Mouse (Mus musculus) frontal cortex, adult (tissue): ENCODE measurements around the gene 3830406C13Rik.
"Not testable (repeated sequence)": the region's sequence is repeated elsewhere in the genome, so short reads cannot be mapped to it uniquely, and the experiment has no call there.

ENCODE experiments used
- ATAC-seq: cut with Nextera tagmentation; 2 replicates; pipeline ENCODE4 v1.9.2; 2017; ENCODE audit warnings: mild to moderate bottlenecking, moderate library complexity, mixed read lengths; ENCODE audit not compliant: low TSS enrichment

Gene 3830406C13Rik

DNA sequence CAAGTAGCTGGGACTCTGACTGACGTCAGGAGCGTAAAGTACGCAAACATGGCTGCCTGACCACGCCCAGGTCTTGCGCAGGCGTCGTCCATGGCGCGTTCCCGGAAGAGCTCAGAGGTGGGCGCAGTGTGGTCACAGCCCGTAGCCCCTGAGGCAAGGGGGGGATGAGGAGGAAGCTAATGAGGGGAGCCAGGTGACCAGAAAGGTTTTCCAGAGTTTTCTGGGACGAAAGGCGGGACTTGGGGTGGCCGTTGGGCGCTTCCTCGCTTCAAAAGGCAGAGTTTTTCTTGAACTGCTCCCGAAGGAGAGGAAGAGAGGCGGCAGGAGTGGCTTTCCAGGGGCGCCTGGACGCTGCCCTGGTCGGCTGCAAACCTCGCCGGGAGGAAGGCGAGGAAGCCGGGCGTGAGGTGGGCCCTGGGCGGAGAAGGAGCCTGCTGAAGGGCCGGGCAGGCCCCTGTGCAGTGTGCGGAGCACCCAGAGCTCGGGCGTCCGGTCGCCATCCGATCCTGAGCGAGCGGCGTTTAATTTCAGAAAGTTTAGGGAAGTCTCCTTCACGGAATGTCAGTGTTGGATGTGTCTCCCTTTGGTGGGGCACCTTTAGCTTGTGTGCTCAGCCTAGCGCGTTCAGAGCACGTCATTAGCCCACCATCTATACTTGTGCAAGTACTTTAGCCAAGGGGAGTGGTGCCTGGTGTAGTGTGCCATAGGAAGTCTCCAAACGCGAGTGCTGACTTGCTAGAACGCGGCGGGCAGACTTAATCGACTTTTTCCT lies at the start of gene 3830406C13Rik:
Gene 3830406C13Rik (plus strand): TSS at position 33 of the 772 bp plus-strand sequence.
- ATAC-seq, result peak; percentile 100

DNA sequence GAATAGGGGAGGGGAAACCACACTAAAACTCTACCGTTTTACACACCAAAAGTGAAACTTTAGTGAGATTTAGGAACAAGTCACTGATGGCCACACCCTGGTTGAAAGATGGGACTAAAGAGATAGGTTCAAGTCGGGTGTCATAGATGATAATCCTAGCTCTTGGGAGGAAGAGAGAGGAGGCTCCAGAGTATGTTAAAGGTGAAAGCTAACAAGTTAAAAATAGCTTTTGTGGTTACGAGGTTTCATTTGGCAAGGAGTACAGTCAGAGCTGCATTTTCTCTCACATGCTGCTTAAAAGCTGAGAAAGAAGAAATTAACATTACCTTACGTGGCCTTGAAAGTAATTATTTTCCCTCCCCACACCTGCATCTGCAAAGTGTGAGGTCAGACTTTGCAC lies 40.2 kb upstream of the 3830406C13Rik start:
- ATAC-seq, result no peak

DNA sequence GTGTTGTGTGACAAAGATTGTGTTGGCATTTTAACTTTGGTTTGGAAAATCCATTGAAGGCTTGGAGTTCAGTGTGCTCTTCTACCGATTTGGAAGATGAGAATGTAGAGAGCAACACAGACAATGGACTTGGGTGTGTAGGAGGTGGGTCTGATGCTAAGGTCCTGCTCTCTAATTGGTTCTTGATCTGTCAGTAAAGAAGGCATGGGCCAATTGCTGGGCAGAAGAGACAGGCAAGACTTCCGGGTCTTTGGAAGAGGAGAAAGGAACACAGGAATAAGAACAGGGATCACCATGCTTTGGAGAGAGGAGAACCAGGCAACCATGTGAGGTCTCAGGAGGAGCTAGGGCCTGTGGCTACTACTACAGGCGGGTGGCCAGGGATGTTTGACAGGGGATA lies 7.9 kb upstream of the 3830406C13Rik start:
- no peak for ATAC-seq

DNA sequence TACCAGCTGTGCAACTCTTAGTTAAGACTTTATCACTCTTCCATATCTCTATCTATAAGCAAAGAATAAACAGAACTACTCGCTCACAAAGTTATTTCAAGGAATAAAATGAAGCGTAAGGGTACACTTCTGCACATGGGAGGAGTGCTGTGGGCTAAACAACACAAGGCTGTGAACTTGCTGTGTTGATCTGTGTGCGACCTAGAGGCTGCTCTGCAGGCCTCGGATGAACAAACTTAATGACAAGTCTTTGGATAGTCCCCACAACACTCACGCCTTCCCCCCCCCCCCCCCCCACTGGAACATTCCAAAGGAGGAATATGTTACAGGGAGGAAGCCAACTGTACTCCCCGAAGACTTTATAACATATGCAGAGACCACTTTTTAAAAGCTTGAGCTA lies 332 bp upstream of the 3830406C13Rik start, which contains the start of gene Gm49355:
Gene Gm49355 (plus strand): TSS at position 336 of the 400 bp plus-strand sequence.
- ATAC-seq, result no peak

DNA sequence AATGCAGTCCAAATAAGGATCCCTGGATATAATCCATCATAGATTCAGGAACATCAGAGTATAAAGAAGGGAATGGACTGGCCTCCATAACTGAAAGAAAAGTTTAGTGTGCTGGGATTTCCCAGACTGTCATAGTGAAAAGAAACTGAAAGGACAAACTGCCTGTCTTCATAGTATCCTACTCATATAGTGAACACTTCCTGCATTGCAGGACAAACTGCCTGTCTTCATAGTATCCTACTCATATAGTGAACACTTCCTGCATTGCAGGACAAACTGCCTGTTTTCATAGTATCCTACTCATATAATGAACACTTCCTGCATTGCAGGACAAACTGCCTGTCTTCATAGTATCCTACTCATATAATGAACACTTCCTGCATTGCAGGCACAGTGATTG lies 5.8 kb downstream of the 3830406C13Rik start:
- not testable (repeated sequence) for ATAC-seq

DNA sequence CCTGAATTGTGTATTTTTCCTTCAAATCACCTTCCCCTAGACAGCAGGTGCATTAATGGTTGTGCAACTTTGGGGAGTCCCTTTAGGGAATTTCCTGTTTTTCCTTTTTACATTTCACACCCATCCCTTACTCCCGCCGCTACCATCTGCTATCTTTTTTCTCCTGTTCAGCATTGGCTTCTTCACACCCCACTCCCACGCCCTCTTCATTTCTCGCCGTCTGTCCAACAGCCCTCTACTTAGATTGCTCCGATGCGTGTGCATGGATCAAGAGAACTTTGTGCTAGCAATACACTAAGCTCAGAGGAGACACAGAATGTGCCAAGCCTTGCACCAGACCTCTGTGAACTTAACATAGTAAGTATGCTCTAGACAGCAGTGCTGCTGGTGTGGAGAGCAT lies 12.4 kb downstream of the 3830406C13Rik start:
- peak; percentile 94 for ATAC-seq

DNA sequence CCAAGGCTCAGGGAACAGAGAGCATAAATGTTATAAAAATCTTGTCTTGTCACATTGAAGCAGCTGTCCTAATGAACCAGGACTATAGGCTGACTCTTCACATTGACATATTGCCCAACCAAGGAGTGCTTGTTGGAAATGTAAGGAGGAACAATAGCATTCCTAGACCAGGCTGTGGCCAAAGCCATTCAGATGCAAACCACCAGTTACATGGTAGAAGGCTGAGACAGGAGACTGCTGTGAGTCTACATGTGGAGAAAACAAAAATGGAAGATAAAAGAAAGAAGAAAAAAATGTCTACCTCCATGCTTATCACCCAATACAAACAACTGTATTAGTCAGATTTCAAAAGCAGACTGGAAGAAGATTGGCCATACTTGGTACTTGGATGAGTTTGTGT lies 15.2 kb downstream of the 3830406C13Rik start:
- ATAC-seq, result no peak

DNA sequence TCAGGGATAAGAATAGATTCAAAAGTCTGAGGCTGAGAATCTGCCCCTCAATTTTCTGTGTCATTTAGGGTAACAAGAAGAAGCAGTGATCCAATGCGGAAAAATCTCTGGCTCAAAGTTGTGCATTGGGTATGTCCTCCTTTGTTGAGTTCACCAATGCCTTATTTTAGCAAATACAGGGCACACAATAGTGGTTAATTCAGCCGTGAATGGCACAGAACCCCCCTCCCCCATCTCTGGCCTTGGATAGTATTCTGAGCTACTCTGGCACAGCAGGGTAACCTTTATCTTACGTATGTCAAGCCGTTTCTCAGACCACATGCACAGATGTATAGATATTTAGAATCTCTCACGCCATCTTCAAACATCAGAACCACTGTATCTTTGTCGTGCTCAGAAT lies 15.7 kb downstream of the 3830406C13Rik start:
- no peak for ATAC-seq

DNA sequence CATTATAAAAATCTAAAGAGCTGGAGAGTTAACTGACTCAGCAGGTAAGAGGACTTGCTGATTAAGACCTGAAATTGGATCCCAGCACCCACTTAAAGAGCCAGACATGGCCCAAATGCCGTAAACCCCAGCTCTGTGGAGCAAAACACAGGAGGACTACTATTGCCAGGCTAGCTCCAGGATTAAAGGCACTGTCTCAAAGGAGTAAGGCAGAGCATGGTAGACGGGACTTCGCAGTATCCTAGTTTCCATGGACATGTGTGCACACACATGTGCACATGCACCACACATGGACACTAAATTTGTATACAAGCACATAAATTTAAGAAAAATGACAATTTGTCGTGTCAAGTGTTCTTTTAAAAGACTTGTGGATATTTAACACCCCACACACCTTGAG lies 16.3 kb downstream of the 3830406C13Rik start:
- ATAC-seq, result no peak

DNA sequence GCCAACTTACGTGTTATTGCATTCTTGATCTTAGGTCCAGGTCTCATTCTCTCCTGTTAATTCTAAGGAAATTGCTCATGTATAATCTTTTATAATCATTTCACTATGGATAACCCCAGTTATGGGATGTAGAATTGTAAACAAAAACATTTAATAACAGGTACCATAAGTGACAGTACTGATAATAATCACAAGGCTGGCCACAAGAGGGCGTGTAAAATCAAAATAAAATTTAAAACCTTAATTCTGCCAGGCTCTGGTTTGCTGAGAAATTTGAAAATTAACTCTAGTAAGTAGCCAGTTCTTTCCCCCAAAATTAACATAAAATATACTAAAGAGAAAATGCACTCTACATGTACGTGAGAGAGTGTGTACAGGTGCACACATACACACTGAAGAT lies 16.7 kb downstream of the 3830406C13Rik start:
- no peak for ATAC-seq

DNA sequence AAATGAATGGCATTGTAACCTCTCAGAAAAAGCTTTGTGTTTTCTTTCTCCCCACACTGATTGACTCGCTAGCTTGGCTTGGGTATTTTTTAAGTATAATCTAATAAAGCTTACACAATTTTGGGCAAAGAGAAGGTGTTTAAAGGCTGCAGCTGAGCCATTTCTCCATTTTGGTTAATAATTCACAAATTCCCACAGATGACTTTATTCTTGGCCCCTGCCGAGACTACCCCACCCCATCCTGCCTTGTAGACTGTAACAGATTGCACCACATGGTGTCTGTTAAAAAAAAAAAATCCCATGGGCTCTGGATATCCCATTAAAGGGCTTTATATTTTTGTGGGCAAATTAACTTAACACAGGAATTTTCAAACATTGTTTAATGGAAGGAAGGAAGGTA lies 19.1 kb downstream of the 3830406C13Rik start:
- no peak for ATAC-seq

DNA sequence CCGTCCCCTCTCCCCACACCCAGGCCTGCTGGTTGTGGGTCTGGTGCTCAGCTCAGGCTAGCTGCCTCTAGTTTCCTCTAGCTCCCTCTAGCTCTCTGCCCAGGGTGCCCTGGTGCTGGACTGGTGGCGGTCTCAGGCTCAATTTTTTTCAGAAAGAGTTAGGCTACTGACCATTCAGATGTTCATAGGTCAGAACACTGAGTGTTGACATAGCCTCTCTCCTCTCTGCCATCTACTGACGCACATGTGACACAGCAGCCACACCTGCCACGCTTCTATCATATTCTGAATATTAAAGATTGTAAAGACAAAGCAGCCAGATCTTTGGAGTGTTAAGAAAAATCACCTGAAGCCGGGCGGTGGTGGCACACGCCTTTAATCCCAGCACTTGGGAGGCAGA lies 49.6 kb downstream of the 3830406C13Rik start:
- no peak for ATAC-seq

DNA sequence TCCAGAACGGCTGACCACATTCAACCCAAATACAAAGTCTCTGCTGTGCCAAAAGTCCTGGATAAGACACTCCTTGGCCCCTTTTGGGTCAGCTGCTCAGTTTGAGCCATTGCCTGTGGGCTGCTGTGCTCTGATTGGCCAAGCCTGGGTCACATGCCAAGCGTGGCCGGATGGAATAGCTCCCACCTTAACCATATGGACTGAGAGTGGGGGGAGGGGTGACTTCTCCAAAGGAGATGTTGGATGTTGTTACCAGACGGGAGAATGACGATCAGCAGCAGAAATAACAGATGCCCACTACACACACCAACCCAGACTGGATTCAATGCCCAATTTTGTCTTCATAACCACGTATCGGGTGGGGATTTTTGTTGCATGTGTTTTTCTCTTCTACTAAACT lies 51.0 kb downstream of the 3830406C13Rik start:
- ATAC-seq, result no peak

DNA sequence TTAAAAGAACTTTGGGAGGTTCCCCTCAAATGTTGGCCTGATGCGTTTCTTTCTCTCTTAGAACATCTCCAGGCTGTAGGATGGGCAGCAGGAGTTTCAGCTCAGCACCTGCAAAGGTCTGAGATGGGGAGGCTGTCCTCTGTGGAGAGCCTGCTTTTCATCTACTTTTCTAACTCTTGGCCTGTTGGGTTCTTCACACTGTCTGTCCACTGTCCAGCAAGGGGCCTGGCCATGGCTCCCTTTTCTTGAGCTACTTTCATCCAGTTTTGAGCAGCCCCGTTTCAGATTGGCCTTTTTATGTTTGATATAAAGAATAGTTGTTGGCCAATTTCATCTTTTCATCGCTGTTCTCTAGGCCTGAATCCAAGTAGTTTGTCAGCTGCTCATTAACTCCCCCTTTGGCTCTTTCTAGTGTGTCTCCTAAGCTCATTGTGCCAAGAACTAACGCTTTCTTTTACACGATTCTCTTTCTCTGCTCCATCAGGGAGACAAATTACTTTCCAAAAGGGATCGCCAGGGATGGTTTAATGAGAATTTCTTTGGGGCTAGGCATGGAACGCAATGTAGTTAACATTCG lies 53.5 kb downstream of the 3830406C13Rik start:
- ATAC-seq, result peak; percentile 32; the same call in 1 of the 2 replicates

DNA sequence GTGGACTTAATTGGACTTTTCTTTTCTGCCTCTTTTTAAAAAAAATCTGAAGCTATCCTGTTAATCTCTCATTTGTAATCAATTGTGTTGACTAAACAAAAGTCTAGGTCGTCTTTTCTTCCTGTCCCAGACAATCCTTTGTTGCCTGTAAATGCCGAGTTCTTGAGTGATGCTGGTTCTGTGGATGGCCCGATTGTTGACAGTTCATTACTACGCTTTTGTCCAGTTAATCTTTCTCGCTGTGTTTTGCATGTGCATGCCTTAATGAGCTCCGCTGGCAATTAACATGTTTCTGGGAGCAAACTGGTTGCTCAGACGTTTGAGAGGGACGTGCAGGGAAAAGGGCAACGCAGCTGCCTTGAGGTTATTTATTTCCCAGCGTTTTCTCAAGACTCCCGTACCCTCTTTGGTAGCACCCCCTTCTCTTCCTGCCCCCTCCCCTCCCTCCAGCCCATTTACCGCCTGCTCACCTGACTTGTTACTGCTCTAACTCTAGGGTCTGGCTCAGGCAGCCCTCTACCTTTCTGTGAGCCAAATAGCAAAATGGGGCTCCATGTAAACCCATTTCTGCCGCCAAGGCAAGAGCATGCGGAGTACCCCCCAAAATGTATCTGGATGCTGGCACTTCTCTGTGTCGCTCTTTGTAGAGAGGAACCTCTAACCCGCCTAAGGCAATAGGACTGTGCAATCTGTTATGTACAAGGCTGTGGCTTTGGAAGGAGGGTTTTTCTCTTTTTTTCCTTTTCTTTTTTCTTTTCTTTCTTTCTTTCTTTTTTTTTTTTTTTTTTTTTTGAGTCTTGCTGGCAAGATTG lies 54.2 kb downstream of the 3830406C13Rik start:
- ATAC-seq, result peak; percentile 10; the same call in 1 of the 2 replicates

DNA sequence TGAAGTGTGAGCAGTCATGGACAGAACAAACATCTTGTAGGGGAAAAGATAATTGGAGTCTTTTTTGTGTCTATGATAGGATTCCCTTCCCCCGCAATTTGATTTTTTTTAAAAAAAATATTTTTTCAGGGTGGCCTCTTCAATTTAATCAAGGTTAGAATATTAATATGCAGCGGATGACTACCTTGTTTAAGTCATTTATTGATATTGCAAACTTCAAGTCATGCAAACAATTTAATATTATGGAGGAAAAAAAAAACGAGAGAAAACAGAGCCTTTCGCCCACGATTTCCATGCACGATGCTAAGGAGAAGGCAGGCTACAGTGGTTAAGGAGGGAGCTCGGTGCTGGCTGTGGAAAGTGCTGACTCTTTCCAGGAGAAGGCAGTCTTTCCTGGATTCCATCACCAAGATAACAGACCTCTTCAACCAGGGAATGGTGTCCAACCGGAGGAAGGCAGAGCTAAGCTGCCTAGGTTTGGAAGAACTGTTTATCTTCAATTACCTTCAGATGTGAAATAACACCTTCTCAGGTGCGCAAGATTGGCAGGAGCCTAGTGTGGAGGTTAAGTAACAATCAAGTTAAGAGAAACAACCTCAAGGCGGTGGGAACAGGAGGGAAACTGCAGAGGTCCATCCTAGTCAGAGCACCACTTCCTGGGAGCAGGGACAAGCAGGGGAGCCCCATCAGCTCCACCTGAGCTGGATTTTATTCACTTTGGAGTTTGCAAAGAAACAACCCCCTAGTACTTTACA lies 55.0 kb downstream of the 3830406C13Rik start:
- ATAC-seq, result no peak

DNA sequence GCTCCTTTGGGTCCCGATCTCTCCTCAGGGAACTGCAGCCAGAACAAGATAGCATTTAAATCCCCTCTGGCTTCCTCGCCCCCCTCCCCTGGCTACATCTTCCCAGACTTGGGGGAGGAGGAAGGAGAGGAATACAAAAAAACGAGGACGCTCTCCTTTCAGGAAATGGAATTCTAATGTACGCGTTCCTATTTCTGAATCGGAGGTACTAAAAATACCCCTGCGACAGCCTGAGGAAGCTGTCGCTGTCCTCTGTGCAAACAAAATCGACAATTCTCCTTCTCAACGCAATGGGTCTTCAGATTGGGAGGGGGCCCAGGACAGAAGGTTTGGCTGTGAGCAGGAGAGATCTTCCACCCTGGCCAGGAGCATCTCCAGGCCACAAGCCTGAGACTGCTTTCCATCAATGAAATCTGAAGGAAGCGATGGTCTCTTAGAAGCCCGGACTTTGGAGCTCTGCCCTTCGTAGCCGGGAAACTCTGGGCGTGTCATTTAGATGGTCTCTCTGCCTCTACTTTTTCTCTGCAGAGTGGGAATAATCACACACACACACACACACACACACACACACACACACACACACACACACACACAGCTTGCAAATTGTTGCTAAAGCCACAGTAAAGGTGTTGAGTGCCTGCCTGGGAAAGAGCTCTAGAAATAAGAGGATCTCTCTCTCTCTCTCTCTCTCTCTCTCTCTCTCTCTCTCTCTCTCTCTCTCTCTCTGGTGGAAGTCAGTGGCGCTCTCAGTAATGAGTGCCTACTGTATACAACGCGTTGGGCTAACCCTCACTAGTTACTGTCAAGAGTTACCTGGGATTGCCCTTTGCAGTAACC lies 56.5 kb downstream of the 3830406C13Rik start:
- 0 out of 2 replicates have a peak, but pooled peaks have one; percentile 10 for ATAC-seq

DNA sequence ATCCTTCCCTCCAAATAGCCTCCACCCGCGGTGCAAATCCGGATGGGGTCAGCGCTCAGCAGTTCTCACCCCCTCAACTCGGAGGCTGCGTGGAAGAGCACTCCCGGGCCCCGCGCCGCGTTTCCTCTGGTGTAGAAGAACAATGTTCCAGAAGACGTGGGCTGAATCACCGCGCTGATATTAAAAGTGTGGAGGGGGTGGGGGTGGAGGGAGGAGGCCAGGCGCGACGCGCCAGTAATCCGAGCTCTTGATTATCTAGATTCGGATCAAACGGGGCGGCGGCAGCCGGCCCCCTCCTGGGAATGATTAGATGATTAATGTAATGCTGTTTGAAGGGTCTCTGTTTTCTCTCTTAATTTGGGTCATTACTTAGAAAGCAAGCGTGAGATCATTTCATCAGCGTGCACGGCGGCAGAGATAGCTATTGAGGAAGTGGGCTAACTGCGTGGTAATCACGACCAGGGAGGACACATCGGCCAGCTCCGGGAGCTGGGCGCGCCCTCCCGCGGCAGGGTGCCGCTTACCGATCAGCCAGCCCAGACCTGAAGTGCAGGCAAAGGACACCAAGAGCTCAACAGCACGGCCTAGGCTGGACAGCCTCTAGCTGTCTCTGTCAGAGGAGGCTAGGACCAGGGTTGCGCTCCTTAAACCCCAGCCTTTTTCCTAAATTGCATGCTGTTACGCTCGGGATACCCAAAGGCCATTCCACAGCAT lies 57.3 kb downstream of the 3830406C13Rik start:
- no peak for ATAC-seq

DNA sequence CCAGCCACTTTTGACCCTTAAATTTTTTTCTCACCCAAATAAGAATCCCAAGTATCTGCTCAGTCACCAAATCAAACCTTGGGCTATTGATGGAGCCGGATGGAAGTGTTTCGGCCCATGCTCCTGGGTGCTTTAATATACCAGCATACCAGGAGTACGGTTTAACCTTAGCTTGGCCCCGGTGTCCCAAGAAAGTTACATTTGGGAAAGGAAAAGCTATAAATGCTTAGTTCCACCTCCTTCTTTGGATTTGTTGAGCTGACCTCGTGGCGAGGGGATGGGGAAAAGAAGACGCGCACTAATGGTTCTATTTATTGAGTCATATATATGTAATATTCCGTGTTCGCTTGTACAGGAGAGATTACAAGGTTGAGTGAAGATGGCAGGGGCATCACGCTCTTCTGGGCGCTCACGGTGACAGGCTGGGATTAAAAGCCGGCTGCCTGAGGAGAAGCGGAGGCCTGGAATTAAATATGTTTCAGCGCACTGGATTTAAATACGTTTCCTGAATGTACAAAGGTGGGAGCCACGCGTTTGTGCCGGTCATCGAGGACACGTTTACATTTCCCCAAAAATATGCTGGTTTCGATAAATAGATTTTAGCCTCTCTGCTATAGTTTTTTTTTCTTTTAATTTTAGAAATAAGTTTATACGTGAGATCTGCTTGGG lies 58.0 kb downstream of the 3830406C13Rik start:
- no peak for ATAC-seq
